Mouse (Mus musculus) kidney, adult 2 months (tissue): Measurements from ENCODE around the gene Bcl2l10.

Experiments used
- CTCF ChIP-seq: fragments of 200-500 bp; conservative IDR thresholded peaks from 2 replicates; pipeline ENCODE4 v1.5.1; 2011; ENCODE audit warnings: low read depth, mild to moderate bottlenecking, control low read depth, low read length, moderate library complexity, mixed read lengths; ENCODE audit not compliant: insufficient read depth, insufficient read length
- POLR2A ChIP-seq: fragments of 200-500 bp; IDR thresholded peaks from one replicate; pipeline ENCODE4 v1.6.1; 2011; ENCODE audit warnings: low read depth, low read length, control low read depth

DNA sequence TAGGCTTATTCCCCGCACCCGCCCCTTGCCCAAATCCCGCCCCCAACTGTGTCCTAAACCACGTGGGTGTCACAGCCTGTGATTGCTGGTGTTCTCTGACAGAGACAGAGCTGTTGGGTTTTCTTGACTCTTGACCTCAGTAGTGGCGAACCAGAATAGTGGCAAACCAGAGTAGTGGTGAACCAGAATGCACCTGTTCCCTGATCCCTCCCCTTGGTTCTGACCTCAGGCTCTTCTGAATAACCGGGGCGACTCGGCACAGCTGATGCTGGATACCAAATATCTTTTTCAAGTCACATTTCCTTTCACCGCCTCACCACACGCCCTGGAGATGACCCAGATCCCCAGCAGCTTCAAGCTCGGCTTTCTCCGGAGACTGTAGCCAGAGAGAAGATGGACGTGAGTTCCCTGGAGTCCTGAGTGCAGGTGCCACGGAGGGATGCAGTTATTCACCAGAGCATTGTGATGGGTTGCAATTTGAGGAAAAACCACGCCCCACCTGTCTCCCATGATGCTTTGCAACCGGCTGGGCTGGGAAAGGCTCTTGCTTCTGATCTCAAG, 43.8 kb upstream of the Bcl2l10 start:
- no peak for TF ChIP-seq CTCF
- no peak for TF ChIP-seq POLR2A
